Mouse (Mus musculus): ENCODE measurements around the gene Alox8. TPM values are rescaled to one million over a fixed set of nuclear protein-coding genes. Genes with fewer than 3 reads are reported as not detected.

The Alox8 gene
- total and polyA plus RNA-seq, 2 experiments from 2014 or later = 2.1 to 3.5 TPM

GRCm38 (mm10) chr11:69156800-69157199 lies 40.8 kb downstream of the Alox8 start, which contains the start of gene Alox12b:
Alox12b (plus strand) TSS chr11:69156989.
- Histone ChIP-seq H3K9ac (replicated peaks; ENCODE audit: low read length, poor library complexity, severe bottlenecking) (0 out of 2 replicates have a peak within 1 kb of the TSS, but pooled peaks have one; percentile 42), H3K27me3 (ENCODE audit: insufficient read depth, low read length) (peaks cover 19% of the 10 kb centered on the region; the same call in 1 of the 2 replicates), H3K4me1 (ENCODE audit: insufficient read depth, low read length) (peaks cover 3% of the 10 kb centered on the region; the same call in 1 of the 2 replicates), H3K36me3 (ENCODE audit: insufficient read depth, low read length) (no peaks in the 10 kb centered on the region), H3K4me2 (ENCODE audit: low read depth, low read length, poor library complexity, severe bottlenecking) (peak within 1 kb of the TSS; percentile 51), H3K4me3 (ENCODE audit: low read depth, low read length) (peak within 1 kb of the TSS; percentile 23), H3K27ac (ENCODE audit: low read depth, low read length) (no peak within 1 kb of the TSS), H3K9me3 (ENCODE audit: low read length) (no peaks in the 10 kb centered on the region)
- TF ChIP-seq CTCF (IDR thresholded peaks at IDR 0.05) = no peak
- peak; percentile 54 for DNase-seq (ENCODE audit: low spot score)
- WGBS = 4% methylated on average over 18 of the region's 18 CpGs
- ATAC-seq (ENCODE audit: low FRiP score) = no peak

- ATAC-seq (ENCODE audit: low FRiP score) = no peak
- H3K4me3 ChIP-seq (ENCODE audit: low read depth, low read length) = no peak overlapping the region
- no peak overlapping the region for H3K9ac ChIP-seq (replicated peaks; ENCODE audit: low read length, poor library complexity, severe bottlenecking)
- no peak for DNase-seq (ENCODE audit: low spot score)
- no peak overlapping the region for H3K4me2 ChIP-seq (ENCODE audit: low read depth, low read length, poor library complexity, severe bottlenecking)
- 52% methylated on average over 1 of the region's 1 CpGs for WGBS
- H3K27ac ChIP-seq (ENCODE audit: low read depth, low read length) = no peak overlapping the region
- no peak for TF ChIP-seq CTCF (IDR thresholded peaks at IDR 0.05)
- peaks cover 3% of the 10 kb centered on the region; the same call in 1 of the 2 replicates for H3K4me1 ChIP-seq (ENCODE audit: insufficient read depth, low read length)
- no peaks in the 10 kb centered on the region for H3K36me3 ChIP-seq (ENCODE audit: insufficient read depth, low read length)
- H3K9me3 ChIP-seq (ENCODE audit: low read length) = no peaks in the 10 kb centered on the region
- peaks cover 19% of the 10 kb centered on the region; the same call in 1 of the 2 replicates for H3K27me3 ChIP-seq (ENCODE audit: insufficient read depth, low read length)
Measured at GRCm38 (mm10) chr11:69155351-69155750, 42.3 kb downstream of the Alox8 start.

GRCm38 (mm10) chr11:69153831-69154230 lies 43.8 kb downstream of the Alox8 start:
- H3K4me1 ChIP-seq (ENCODE audit: insufficient read depth, low read length) = peaks cover 3% of the 10 kb centered on the region; the same call in 1 of the 2 replicates
- 85% methylated on average over 8 of the region's 8 CpGs for WGBS
- H3K27ac ChIP-seq (ENCODE audit: low read depth, low read length) = no peak overlapping the region
- H3K4me3 ChIP-seq (ENCODE audit: low read depth, low read length) = no peak overlapping the region
- no peak overlapping the region for H3K9ac ChIP-seq (replicated peaks; ENCODE audit: low read length, poor library complexity, severe bottlenecking)
- ATAC-seq (ENCODE audit: low FRiP score) (no peak), DNase-seq (ENCODE audit: low spot score) (no peak)
- no peaks in the 10 kb centered on the region for H3K9me3 ChIP-seq (ENCODE audit: low read length)
- no peak for TF ChIP-seq CTCF (IDR thresholded peaks at IDR 0.05)
- H3K36me3 ChIP-seq (ENCODE audit: insufficient read depth, low read length) = no peaks in the 10 kb centered on the region
- no peak overlapping the region for H3K4me2 ChIP-seq (ENCODE audit: low read depth, low read length, poor library complexity, severe bottlenecking)
- peaks cover 19% of the 10 kb centered on the region; the same call in 1 of the 2 replicates for H3K27me3 ChIP-seq (ENCODE audit: insufficient read depth, low read length)

GRCm38 (mm10) chr11:69151004-69151403 lies 46.6 kb downstream of the Alox8 start:
- DNase-seq (ENCODE audit: low spot score) (no peak), ATAC-seq (ENCODE audit: low FRiP score) (no peak)
- H3K27ac ChIP-seq (ENCODE audit: low read depth, low read length) = no peak overlapping the region
- no peaks in the 10 kb centered on the region for H3K4me1 ChIP-seq (ENCODE audit: insufficient read depth, low read length)
- H3K9ac ChIP-seq (replicated peaks; ENCODE audit: low read length, poor library complexity, severe bottlenecking) = no peak overlapping the region
- no peaks in the 10 kb centered on the region for H3K36me3 ChIP-seq (ENCODE audit: insufficient read depth, low read length)
- H3K4me3 ChIP-seq (ENCODE audit: low read depth, low read length) = peak overlapping the region; percentile 15; the same call in 1 of the 2 replicates
- peak overlapping the region; percentile 39 for H3K4me2 ChIP-seq (ENCODE audit: low read depth, low read length, poor library complexity, severe bottlenecking)
- no peaks in the 10 kb centered on the region for H3K9me3 ChIP-seq (ENCODE audit: low read length)
- H3K27me3 ChIP-seq (ENCODE audit: insufficient read depth, low read length) = no peaks in the 10 kb centered on the region
- 74% methylated on average over 6 of the region's 6 CpGs for WGBS
- no peak for TF ChIP-seq CTCF (IDR thresholded peaks at IDR 0.05)

- no peak overlapping the region; the same call in 1 of the 2 replicates for H3K9ac ChIP-seq (replicated peaks; ENCODE audit: low read length, poor library complexity, severe bottlenecking)
Measured at GRCm38 (mm10) chr11:69150444-69150843, 47.2 kb downstream of the Alox8 start.

GRCm38 (mm10) chr11:69149728-69150127 lies 47.9 kb downstream of the Alox8 start:
- Histone ChIP-seq H3K27ac (ENCODE audit: low read depth, low read length) (no peak overlapping the region), H3K4me1 (ENCODE audit: insufficient read depth, low read length) (no peaks in the 10 kb centered on the region), H3K36me3 (ENCODE audit: insufficient read depth, low read length) (no peaks in the 10 kb centered on the region), H3K4me2 (ENCODE audit: low read depth, low read length, poor library complexity, severe bottlenecking) (no peak overlapping the region), H3K4me3 (ENCODE audit: low read depth, low read length) (no peak overlapping the region), H3K9me3 (ENCODE audit: low read length) (no peaks in the 10 kb centered on the region), H3K9ac (replicated peaks; ENCODE audit: low read length, poor library complexity, severe bottlenecking) (0 out of 2 replicates have a peak overlapping the region, but pooled peaks have one; percentile 3), H3K27me3 (ENCODE audit: insufficient read depth, low read length) (no peaks in the 10 kb centered on the region)
- DNase-seq (ENCODE audit: low spot score) = peak; percentile 31
- TF ChIP-seq CTCF (IDR thresholded peaks at IDR 0.05) = no peak
- ATAC-seq (ENCODE audit: low FRiP score) = no peak
- WGBS = 82% methylated on average over 6 of the region's 6 CpGs

More at GRCm38 (mm10) chr11:69150444-69150843, 47.2 kb downstream of the Alox8 start:
- DNase-seq (ENCODE audit: low spot score) (peak; percentile 80), ATAC-seq (ENCODE audit: low FRiP score) (no peak)
- H3K27me3 ChIP-seq (ENCODE audit: insufficient read depth, low read length) = no peaks in the 10 kb centered on the region
- 6% methylated on average over 7 of the region's 7 CpGs for WGBS
- peak overlapping the region; percentile 15; the same call in 1 of the 2 replicates for H3K4me3 ChIP-seq (ENCODE audit: low read depth, low read length)
- TF ChIP-seq CTCF (IDR thresholded peaks at IDR 0.05) = peak; percentile 81
- no peaks in the 10 kb centered on the region for H3K4me1 ChIP-seq (ENCODE audit: insufficient read depth, low read length)
- peak overlapping the region; percentile 39 for H3K4me2 ChIP-seq (ENCODE audit: low read depth, low read length, poor library complexity, severe bottlenecking)
- H3K36me3 ChIP-seq (ENCODE audit: insufficient read depth, low read length) = no peaks in the 10 kb centered on the region
- H3K9me3 ChIP-seq (ENCODE audit: low read length) = no peaks in the 10 kb centered on the region
- no peak overlapping the region for H3K27ac ChIP-seq (ENCODE audit: low read depth, low read length)

Measured in midbrain, postnatal 0 days (tissue).